Mouse (Mus musculus): ENCODE results near the gene Prdx6b. TPM values are rescaled to one million over a fixed set of nuclear protein-coding genes. Genes with fewer than 3 reads are reported as not detected.
A peak's percentile ranks its signal among the peaks of the same experiment; 100 is the strongest.

Gene Prdx6b
- total RNA-seq, 2 experiments from 2014 or later = not detected

DNA sequence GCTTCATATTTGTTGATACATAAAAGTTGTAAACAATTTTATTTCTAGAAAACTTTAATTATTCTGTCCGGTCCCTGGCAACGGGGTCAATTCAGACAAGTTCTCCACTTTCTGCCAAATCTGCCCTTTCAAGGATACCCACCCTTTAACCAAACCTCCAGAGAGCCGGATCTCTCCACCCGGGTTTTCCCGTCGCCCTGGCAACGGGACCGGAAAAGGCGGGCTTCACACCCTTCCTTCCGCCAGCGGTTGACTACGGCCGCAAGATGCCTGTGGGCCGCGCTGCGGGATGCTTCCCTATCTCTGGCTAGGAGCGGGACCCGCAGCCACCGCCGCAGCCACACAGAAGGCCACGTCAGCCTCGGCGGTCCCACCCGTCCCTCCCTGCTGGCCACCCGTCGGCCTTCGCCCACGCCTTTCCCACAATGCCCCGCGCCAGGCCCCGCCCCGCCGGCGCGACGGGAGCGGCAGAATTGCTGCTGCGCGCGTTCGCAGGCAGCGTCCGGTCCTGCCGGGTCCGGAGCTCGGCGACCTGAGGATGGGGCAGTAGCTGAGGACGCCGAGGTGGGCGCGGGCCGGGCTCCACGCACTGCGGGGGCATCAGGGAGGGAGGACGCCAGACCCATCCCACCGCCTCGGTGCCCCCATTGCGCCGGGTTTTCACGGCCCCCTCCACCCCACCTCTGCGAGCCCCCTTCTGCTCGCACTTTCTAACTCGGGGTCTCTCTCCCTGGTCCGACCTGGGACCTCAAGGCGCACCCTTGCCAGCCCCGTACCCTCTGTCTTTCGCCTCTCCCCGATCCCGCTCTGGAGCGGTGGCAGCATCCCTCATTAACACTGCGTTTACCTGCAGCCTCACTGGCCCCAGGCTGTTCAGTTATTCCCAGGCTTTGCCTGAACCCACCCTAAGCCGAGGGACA, 23.2 kb downstream of the Prdx6b start, which contains the start of gene Dnajc10:
Gene Dnajc10, plus strand, starts transcription at position 225 of the 920 bp plus-strand sequence.
- intact Hi-C loops (cut with DNase I) = loop anchor here (10.0 kb wide), 1 partner anchor 319 kb away; no protein-coding TSS in a partner anchor
- DNase-seq (ENCODE audit: low spot score) = peak; percentile 87

DNA sequence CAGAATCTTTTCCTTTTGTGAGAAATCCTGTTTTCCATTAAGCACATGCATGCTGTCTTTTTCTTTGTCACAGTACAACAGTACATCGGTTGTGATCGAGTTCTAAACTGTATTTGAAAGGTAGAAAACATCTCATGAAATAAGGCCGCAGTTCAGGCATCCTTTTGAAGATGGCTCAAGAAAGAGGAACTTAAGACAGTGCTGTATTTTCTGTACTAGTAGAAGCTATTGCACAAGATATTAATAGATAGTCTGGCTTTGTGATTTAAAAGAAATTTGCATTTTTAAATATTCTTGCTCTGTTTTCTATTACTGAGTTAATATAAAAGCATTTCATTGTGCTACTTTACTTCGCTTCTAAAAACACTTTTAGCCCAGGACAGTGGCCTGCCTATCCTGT, 30.6 kb downstream of the Prdx6b start:
- no peak for DNase-seq (ENCODE audit: low spot score)
- intact Hi-C loops (cut with DNase I) = no loop called here

GRCm38 (mm10) chr2:80325779-80326178, 33.5 kb downstream of the Prdx6b start:
- intact Hi-C loops (cut with DNase I) = no loop called here
- DNase-seq (ENCODE audit: low spot score) = no peak

- intact Hi-C loops (cut with DNase I) = no loop called here
- no peak for DNase-seq (ENCODE audit: low spot score)
Measured at GRCm38 (mm10) chr2:80327272-80327671, 35.0 kb downstream of the Prdx6b start.

DNA sequence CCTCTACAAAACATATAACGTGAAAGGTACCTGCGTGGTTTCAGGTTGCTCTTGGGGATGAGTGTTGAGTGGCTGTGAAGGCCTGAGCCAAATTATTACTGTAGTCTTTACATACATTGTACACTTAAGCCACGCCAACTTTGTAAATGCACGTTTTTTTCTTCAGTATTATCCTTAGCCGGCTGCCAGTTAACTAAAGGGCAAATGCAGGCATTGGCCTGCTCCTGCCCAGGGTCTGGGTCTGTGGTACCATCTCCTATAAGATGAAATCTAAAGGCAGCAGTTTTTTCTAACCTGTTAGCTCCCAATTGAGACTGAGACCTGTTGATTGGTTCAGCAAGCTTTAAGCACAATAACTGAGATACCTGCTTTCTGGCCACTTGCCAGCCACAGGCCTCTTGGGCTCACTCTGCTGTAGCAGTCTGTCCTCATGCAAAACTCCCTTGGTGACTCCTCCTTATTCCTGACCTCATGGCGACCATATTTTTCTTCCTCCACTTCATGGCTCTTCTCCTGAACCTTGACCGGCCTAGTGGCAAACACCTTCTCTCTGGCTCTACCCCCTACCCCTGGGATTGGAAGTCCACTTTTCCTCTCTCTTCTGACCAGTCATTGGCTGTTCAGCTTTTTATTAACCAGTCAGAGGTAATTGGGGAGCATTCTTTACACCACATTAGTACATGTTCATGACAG, 36.8 kb downstream of the Prdx6b start:
- intact Hi-C loops (cut with DNase I) = no loop called here
- no peak for DNase-seq (ENCODE audit: low spot score)

DNA sequence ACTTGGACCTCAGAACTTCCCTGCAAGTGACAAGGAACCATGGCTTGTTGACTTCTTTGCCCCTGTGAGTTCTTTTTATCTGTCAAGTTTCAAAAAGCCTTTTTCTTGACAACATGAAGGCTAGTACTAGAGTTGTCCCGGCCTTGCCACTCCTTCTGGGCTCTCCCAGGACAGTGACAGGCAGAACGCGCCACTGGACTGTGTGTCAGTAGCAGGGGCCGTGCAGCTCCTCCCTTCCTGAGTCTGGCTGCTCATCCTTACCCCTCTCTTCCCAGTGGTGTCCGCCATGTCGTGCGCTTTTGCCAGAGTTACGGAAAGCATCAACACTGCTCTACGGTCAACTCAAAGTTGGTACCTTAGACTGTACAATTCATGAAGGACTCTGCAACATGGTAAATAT, 48.3 kb downstream of the Prdx6b start:
- no peak for DNase-seq (ENCODE audit: low spot score)
- intact Hi-C loops (cut with DNase I) = no loop called here

Other genes starting within 250 kb of the Prdx6b start
- 1 to 10 TPM; 7.3 to 9.2 TPM for gene Pde1a, start 163.0 kb upstream of the Prdx6b start, total RNA-seq (2021)
- gene Dnajc10, start 23.0 kb downstream of the Prdx6b start, total RNA-seq (2021) = 10 to 100 TPM; 31.9 to 34.1 TPM
- 1 to 10 TPM; 5.9 to 6.1 TPM for gene Frzb, start 155.2 kb downstream of the Prdx6b start, total RNA-seq (2021)

All from heart, postnatal 25 days (tissue).